Mouse (Mus musculus): ENCODE measurements at regions not wholly inside any gene's neighbourhood (a gene's known extent, or its start where the extent isn't known, plus 50 kb on each side); places are given as distances from the start of the nearest gene placed in this dataset.

DNA sequence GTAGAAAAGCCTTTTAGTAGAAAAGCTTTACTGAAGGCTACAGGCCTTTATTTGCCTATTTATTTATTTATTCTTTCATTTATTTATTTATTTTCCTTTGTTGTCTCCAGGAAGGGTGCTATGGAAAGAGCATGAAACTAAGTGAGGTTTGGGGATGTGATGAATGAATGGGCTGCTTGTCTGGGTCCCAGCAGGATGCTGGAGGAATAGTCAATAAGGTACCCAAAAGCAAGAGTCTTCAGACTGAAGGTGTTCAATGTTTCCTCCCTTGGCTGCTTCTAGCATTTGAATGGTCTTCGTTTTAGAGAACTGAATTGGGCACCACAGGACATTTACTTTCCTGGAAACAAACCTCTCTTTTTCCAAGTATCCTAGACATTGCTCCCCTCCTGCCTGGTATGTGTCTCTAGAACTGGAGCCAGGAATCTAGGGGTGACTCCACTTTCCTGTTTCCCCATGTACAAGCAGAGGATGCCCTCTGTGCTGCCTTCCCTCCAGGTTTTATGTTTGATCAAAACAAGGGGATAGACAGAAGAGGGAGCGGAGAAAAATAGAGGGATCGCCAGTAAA lies 444.5 kb upstream of the Gm6657 start:
- ATAC-seq (ENCODE audit: insufficient read depth, low FRiP score, low TSS enrichment) (no peak), DNase-seq (ENCODE audit: low spot score) (no peak)
- no peaks in the 10 kb centered on the region for H3K36me3 ChIP-seq (ENCODE audit: control insufficient read depth, insufficient read depth, low read length)
- H3K4me1 ChIP-seq (ENCODE audit: control insufficient read depth, insufficient read depth, low read length) = no peaks in the 10 kb centered on the region
- no peaks in the 10 kb centered on the region for H3K27me3 ChIP-seq (ENCODE audit: control insufficient read depth, insufficient read depth, low read length)
- H3K9me3 ChIP-seq (ENCODE audit: control insufficient read depth, low read length) = no peaks in the 10 kb centered on the region
- WGBS = 74% methylated on average over 3 of the region's 3 CpGs
- H3K9ac ChIP-seq (ENCODE audit: low read length) = no peak overlapping the region
- H3K4me2 ChIP-seq (ENCODE audit: low read depth) = no peak overlapping the region
- no peak overlapping the region for H3K4me3 ChIP-seq (ENCODE audit: low read depth, low read length)
- H3K27ac ChIP-seq (ENCODE audit: low read depth, low read length) = no peak overlapping the region

GRCm38 (mm10) chr12:77752181-77752580 lies 441.9 kb upstream of the Gm6657 start:
- H3K9me3 ChIP-seq (ENCODE audit: control insufficient read depth, low read length) = no peaks in the 10 kb centered on the region
- no peak overlapping the region for H3K9ac ChIP-seq (ENCODE audit: low read length)
- DNase-seq (ENCODE audit: low spot score) (no peak), ATAC-seq (ENCODE audit: insufficient read depth, low FRiP score, low TSS enrichment) (no peak)
- no peak overlapping the region for H3K4me3 ChIP-seq (ENCODE audit: low read depth, low read length)
- H3K36me3 ChIP-seq (ENCODE audit: control insufficient read depth, insufficient read depth, low read length) = no peaks in the 10 kb centered on the region
- 85% methylated on average over 5 of the region's 5 CpGs for WGBS
- H3K27ac ChIP-seq (ENCODE audit: low read depth, low read length) = no peak overlapping the region
- H3K27me3 ChIP-seq (ENCODE audit: control insufficient read depth, insufficient read depth, low read length) = no peaks in the 10 kb centered on the region
- H3K4me1 ChIP-seq (ENCODE audit: control insufficient read depth, insufficient read depth, low read length) = no peaks in the 10 kb centered on the region
- no peak overlapping the region for H3K4me2 ChIP-seq (ENCODE audit: low read depth)

GRCm38 (mm10) chr12:77756021-77756420 lies 438.0 kb upstream of the Gm6657 start:
- 67% methylated on average over 7 of the region's 7 CpGs for WGBS
- ATAC-seq (ENCODE audit: insufficient read depth, low FRiP score, low TSS enrichment) = no peak
- DNase-seq (ENCODE audit: low spot score) = no peak
- Histone ChIP-seq H3K4me1 (ENCODE audit: control insufficient read depth, insufficient read depth, low read length) (no peaks in the 10 kb centered on the region), H3K27me3 (ENCODE audit: control insufficient read depth, insufficient read depth, low read length) (no peaks in the 10 kb centered on the region), H3K4me2 (ENCODE audit: low read depth) (no peak overlapping the region), H3K9me3 (ENCODE audit: control insufficient read depth, low read length) (no peaks in the 10 kb centered on the region), H3K36me3 (ENCODE audit: control insufficient read depth, insufficient read depth, low read length) (no peaks in the 10 kb centered on the region), H3K9ac (ENCODE audit: low read length) (no peak overlapping the region), H3K27ac (ENCODE audit: low read depth, low read length) (no peak overlapping the region), H3K4me3 (ENCODE audit: low read depth, low read length) (no peak overlapping the region)

- Histone ChIP-seq H3K4me1 (ENCODE audit: control insufficient read depth, insufficient read depth, low read length) (no peaks in the 10 kb centered on the region), H3K4me2 (ENCODE audit: low read depth) (no peak overlapping the region), H3K36me3 (ENCODE audit: control insufficient read depth, insufficient read depth, low read length) (no peaks in the 10 kb centered on the region), H3K27me3 (ENCODE audit: control insufficient read depth, insufficient read depth, low read length) (no peaks in the 10 kb centered on the region), H3K9ac (ENCODE audit: low read length) (no peak overlapping the region), H3K4me3 (ENCODE audit: low read depth, low read length) (no peak overlapping the region), H3K27ac (ENCODE audit: low read depth, low read length) (no peak overlapping the region), H3K9me3 (ENCODE audit: control insufficient read depth, low read length) (no peaks in the 10 kb centered on the region)
- WGBS = 74% methylated on average over 3 of the region's 3 CpGs
- ATAC-seq (ENCODE audit: insufficient read depth, low FRiP score, low TSS enrichment) = no peak
- DNase-seq (ENCODE audit: low spot score) = no peak
These were observed 433.1 kb upstream of the Gm6657 start for GRCm38 (mm10) chr12:77760976-77761375.

DNA sequence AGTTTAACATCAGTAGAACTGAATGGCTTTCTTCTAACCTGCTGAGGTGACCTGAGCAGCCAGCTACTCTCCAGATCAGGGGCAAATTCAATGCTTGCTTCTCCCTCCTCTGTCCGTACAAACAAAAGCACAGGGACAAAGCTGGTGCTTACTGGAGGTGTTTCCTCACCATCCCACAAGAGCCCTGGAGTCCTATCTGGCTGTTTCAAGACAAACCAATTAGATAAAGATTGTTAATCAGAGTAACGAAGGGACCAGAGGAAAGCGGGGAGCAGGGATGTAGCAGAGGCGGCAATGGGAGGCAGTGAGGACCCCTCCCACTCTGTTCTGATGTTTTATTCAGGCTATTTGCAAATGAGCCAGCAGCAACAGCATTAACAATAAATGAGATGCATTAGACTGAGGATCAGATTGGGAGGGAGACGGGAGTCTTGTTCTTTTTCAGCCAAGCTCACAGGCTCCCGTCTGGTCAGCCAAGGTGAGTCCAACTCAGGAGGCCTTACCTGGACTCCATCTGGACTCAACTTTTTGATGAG lies 418.0 kb upstream of the Gm6657 start:
- no peak overlapping the region for H3K9ac ChIP-seq (ENCODE audit: low read length)
- H3K4me2 ChIP-seq (ENCODE audit: low read depth) = no peak overlapping the region
- ATAC-seq (ENCODE audit: insufficient read depth, low FRiP score, low TSS enrichment) (no peak), DNase-seq (ENCODE audit: low spot score) (no peak)
- H3K4me3 ChIP-seq (ENCODE audit: low read depth, low read length) = no peak overlapping the region
- H3K27ac ChIP-seq (ENCODE audit: low read depth, low read length) = no peak overlapping the region
- H3K9me3 ChIP-seq (ENCODE audit: control insufficient read depth, low read length) = no peaks in the 10 kb centered on the region
- no peaks in the 10 kb centered on the region for H3K36me3 ChIP-seq (ENCODE audit: control insufficient read depth, insufficient read depth, low read length)
- WGBS = 87% methylated on average over 6 of the region's 6 CpGs
- no peaks in the 10 kb centered on the region for H3K4me1 ChIP-seq (ENCODE audit: control insufficient read depth, insufficient read depth, low read length)
- H3K27me3 ChIP-seq (ENCODE audit: control insufficient read depth, insufficient read depth, low read length) = no peaks in the 10 kb centered on the region

GRCm38 (mm10) chr12:77776755-77777154 lies 417.3 kb upstream of the Gm6657 start:
- no peaks in the 10 kb centered on the region for H3K36me3 ChIP-seq (ENCODE audit: control insufficient read depth, insufficient read depth, low read length)
- no peaks in the 10 kb centered on the region for H3K4me1 ChIP-seq (ENCODE audit: control insufficient read depth, insufficient read depth, low read length)
- WGBS = 90% methylated on average over 8 of the region's 8 CpGs
- no peak for ATAC-seq (ENCODE audit: insufficient read depth, low FRiP score, low TSS enrichment)
- no peak overlapping the region for H3K4me3 ChIP-seq (ENCODE audit: low read depth, low read length)
- H3K9ac ChIP-seq (ENCODE audit: low read length) = no peak overlapping the region
- H3K27me3 ChIP-seq (ENCODE audit: control insufficient read depth, insufficient read depth, low read length) = no peaks in the 10 kb centered on the region
- H3K9me3 ChIP-seq (ENCODE audit: control insufficient read depth, low read length) = no peaks in the 10 kb centered on the region
- no peak overlapping the region for H3K4me2 ChIP-seq (ENCODE audit: low read depth)
- no peak overlapping the region for H3K27ac ChIP-seq (ENCODE audit: low read depth, low read length)
- DNase-seq (ENCODE audit: low spot score) = no peak

DNA sequence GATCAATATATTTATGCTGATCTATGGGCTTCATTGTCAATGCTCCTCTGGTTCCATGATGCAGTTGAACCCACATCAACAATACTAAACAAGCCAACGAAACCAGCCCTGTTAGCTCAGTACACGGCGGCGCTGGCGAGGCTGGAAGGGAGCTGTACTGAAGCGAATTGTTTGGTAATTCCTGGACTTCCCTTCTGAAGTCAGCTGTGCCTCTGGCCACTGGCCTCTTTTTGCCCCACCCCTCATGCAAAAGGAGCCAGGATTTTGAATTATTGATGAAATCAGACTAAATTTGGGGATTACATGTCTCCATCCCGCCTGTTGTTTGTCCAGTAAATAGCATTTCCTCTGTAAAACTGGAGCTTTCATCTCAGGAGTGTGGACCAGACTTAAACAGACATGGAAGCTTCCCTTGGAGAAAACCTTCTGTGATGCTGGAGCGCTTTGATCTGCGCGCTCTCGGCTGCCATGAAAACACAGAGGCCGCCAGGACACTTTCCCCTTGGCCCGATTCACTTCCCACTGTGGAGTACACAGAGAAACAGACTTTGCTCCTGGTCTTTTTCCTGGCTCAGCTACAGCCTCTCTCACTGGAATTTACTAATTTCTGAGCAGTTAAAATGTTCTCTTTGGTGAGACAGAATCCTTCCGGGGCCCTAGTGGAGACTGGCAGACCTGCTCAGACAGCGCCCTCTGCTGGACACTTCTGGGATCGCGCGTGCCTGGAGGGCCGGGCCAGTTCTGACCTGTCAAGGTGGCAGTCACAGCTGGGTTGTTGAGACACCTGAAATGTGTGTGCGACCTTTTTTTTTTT lies 412.9 kb upstream of the Gm6657 start:
- ATAC-seq (ENCODE audit: insufficient read depth, low FRiP score, low TSS enrichment) = peak; percentile 58
- H3K27ac ChIP-seq (ENCODE audit: low read depth, low read length) = no peak overlapping the region

GRCm38 (mm10) chr12:77783909-77784308 lies 410.1 kb upstream of the Gm6657 start:
- Histone ChIP-seq H3K27ac (ENCODE audit: low read depth, low read length) (no peak overlapping the region), H3K36me3 (ENCODE audit: control insufficient read depth, insufficient read depth, low read length) (no peaks in the 10 kb centered on the region), H3K4me1 (ENCODE audit: control insufficient read depth, insufficient read depth, low read length) (no peaks in the 10 kb centered on the region), H3K9ac (ENCODE audit: low read length) (no peak overlapping the region), H3K4me3 (ENCODE audit: low read depth, low read length) (no peak overlapping the region), H3K4me2 (ENCODE audit: low read depth) (no peak overlapping the region), H3K27me3 (ENCODE audit: control insufficient read depth, insufficient read depth, low read length) (no peaks in the 10 kb centered on the region), H3K9me3 (ENCODE audit: control insufficient read depth, low read length) (no peaks in the 10 kb centered on the region)
- WGBS = 76% methylated on average over 9 of the region's 9 CpGs
- no peak for DNase-seq (ENCODE audit: low spot score)
- no peak for ATAC-seq (ENCODE audit: insufficient read depth, low FRiP score, low TSS enrichment)

More for the DNA sequence above, 412.9 kb upstream of the Gm6657 start:
- no peaks in the 10 kb centered on the region for H3K36me3 ChIP-seq (ENCODE audit: control insufficient read depth, insufficient read depth, low read length)
- H3K4me1 ChIP-seq (ENCODE audit: control insufficient read depth, insufficient read depth, low read length) = no peaks in the 10 kb centered on the region
- no peaks in the 10 kb centered on the region for H3K27me3 ChIP-seq (ENCODE audit: control insufficient read depth, insufficient read depth, low read length)
- 0 out of 2 replicates have a peak overlapping the region, but pooled peaks have one; percentile 10 for H3K4me3 ChIP-seq (ENCODE audit: low read depth, low read length)
- H3K9me3 ChIP-seq (ENCODE audit: control insufficient read depth, low read length) = no peaks in the 10 kb centered on the region
- no peak overlapping the region for H3K9ac ChIP-seq (ENCODE audit: low read length)
- DNase-seq (ENCODE audit: low spot score) = peak; percentile 86
- WGBS = 34% methylated on average over 20 of the region's 20 CpGs
- H3K4me2 ChIP-seq (ENCODE audit: low read depth) = peak overlapping the region; percentile 23

DNA sequence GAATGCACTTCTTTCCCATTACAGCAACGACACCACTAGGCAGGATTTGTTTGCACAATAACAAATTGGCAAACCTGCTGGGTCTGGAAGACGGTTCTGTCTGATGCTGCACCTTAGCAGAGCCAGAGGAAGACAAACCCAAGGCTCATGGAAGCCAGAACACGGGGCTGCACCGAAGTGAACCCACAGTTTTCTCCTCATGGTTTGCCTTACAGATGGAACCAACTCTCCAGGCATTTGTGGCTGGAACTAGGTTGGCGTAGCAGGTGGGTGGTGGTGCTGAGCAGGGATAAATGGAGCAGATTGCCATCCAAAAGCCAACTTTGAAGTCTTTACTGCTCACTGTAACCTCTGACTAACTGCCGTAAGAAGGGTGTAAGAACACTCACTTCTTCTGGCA lies 408.4 kb upstream of the Gm6657 start:
- DNase-seq (ENCODE audit: low spot score) = no peak
- 86% methylated on average over 6 of the region's 6 CpGs for WGBS
- H3K4me3 ChIP-seq (ENCODE audit: low read depth, low read length) = no peak overlapping the region
- H3K9ac ChIP-seq (ENCODE audit: low read length) = no peak overlapping the region
- no peak for ATAC-seq (ENCODE audit: insufficient read depth, low FRiP score, low TSS enrichment)
- H3K27me3 ChIP-seq (ENCODE audit: control insufficient read depth, insufficient read depth, low read length) = no peaks in the 10 kb centered on the region
- no peak overlapping the region for H3K4me2 ChIP-seq (ENCODE audit: low read depth)
- H3K36me3 ChIP-seq (ENCODE audit: control insufficient read depth, insufficient read depth, low read length) = no peaks in the 10 kb centered on the region
- no peaks in the 10 kb centered on the region for H3K9me3 ChIP-seq (ENCODE audit: control insufficient read depth, low read length)
- H3K4me1 ChIP-seq (ENCODE audit: control insufficient read depth, insufficient read depth, low read length) = no peaks in the 10 kb centered on the region
- H3K27ac ChIP-seq (ENCODE audit: low read depth, low read length) = no peak overlapping the region

Measured in neural tube, embryonic 11.5 days (tissue).